Mouse (Mus musculus): Measurements from ENCODE around the gene Axin2. TPM values are rescaled to one million over a fixed set of nuclear protein-coding genes. Genes with fewer than 3 reads are reported as not detected.

The Axin2 gene
- polyA plus RNA-seq, 1 experiment, result 4.9 TPM

DNA sequence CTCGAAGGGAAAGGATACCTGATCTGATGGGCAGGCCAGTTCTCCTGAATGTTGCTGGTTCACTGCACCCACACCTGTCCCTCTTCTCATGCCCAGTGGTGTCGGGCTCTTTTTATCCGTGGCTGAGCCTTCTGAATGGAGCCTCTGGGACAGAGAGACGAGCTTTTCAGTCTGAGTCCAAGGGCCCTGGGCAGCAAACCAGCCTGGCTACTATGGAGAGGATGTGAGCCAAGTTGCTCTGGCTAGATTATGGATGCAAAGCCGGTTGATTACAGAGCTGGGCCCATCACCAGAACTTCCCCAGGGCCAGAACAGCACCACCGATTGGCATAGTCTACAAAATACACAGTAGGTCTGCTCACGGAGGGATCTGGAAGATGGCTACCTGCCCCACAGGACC lies 18.5 kb upstream of the Axin2 start:
- Histone ChIP-seq H3K36me3 (ENCODE audit: control insufficient read depth, insufficient read depth, low read length) (no peaks in the 10 kb centered on the region), H3K27me3 (ENCODE audit: control insufficient read depth, insufficient read depth, low read length) (no peaks in the 10 kb centered on the region), H3K27ac (ENCODE audit: insufficient read depth, low read length) (no peak overlapping the region), H3K4me3 (ENCODE audit: extremely low read depth, insufficient read depth, insufficient read length) (no peak overlapping the region), H3K4me1 (ENCODE audit: control insufficient read depth, insufficient read depth, insufficient read length) (no peaks in the 10 kb centered on the region)
- 77% methylated on average over 7 of the region's 7 CpGs for whole genome bisulfite sequencing
- no peak for DNase-seq (ENCODE audit: low read depth in 1 of 2, low spot score in 2 of 2)
- TF ChIP-seq CTCF (IDR thresholded peaks at IDR 0.05; ENCODE audit: extremely low read depth, insufficient read depth, insufficient read length, insufficient replicate concordance), result no peak
- no peak for TF ChIP-seq POLR2A (IDR thresholded peaks at IDR 0.05; ENCODE audit: low read depth, low read length)

DNA sequence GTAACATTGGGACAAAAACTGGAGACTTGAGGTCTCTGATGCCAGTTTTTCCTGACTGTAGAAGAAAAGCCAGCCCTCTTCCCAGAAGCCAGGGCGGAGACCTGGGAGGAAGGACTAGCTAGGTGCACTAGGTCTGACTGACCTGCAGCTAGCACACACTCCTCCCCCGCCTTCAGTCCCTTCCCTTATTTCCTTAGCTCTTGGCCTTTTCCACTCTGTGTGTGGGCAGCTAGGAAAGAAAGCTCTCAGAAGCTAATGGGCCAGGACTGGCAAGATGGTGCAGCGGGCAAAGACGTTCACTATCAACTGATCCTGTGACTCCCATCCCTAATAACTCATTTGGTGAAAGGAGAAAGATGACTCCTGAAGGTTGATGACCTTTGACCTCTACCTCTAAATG lies 17.8 kb upstream of the Axin2 start:
- Histone ChIP-seq H3K4me3 (ENCODE audit: extremely low read depth, insufficient read depth, insufficient read length) (no peak overlapping the region), H3K4me1 (ENCODE audit: control insufficient read depth, insufficient read depth, insufficient read length) (no peaks in the 10 kb centered on the region), H3K36me3 (ENCODE audit: control insufficient read depth, insufficient read depth, low read length) (no peaks in the 10 kb centered on the region), H3K27ac (ENCODE audit: insufficient read depth, low read length) (no peak overlapping the region), H3K27me3 (ENCODE audit: control insufficient read depth, insufficient read depth, low read length) (no peaks in the 10 kb centered on the region)
- TF ChIP-seq POLR2A (IDR thresholded peaks at IDR 0.05; ENCODE audit: low read depth, low read length), result no peak
- WGBS, result 91% methylated on average over 4 of the region's 4 CpGs
- no peak for DNase-seq (ENCODE audit: low read depth in 1 of 2, low spot score in 2 of 2)

- WGBS, result 67% methylated on average over 7 of the region's 7 CpGs
- Histone ChIP-seq H3K27me3 (ENCODE audit: control insufficient read depth, insufficient read depth, low read length) (no peaks in the 10 kb centered on the region), H3K36me3 (ENCODE audit: control insufficient read depth, insufficient read depth, low read length) (no peaks in the 10 kb centered on the region), H3K4me1 (ENCODE audit: control insufficient read depth, insufficient read depth, insufficient read length) (peaks cover 4% of the 10 kb centered on the region; the same call in 1 of the 2 replicates), H3K4me3 (ENCODE audit: extremely low read depth, insufficient read depth, insufficient read length) (no peak overlapping the region), H3K27ac (ENCODE audit: insufficient read depth, low read length) (no peak overlapping the region)
- TF ChIP-seq POLR2A (IDR thresholded peaks at IDR 0.05; ENCODE audit: low read depth, low read length), result no peak
- no peak for DNase-seq (ENCODE audit: low read depth in 1 of 2, low spot score in 2 of 2)
These were observed 13.4 kb upstream of the Axin2 start for GRCm38 (mm10) chr11:108906590-108907254.

DNA sequence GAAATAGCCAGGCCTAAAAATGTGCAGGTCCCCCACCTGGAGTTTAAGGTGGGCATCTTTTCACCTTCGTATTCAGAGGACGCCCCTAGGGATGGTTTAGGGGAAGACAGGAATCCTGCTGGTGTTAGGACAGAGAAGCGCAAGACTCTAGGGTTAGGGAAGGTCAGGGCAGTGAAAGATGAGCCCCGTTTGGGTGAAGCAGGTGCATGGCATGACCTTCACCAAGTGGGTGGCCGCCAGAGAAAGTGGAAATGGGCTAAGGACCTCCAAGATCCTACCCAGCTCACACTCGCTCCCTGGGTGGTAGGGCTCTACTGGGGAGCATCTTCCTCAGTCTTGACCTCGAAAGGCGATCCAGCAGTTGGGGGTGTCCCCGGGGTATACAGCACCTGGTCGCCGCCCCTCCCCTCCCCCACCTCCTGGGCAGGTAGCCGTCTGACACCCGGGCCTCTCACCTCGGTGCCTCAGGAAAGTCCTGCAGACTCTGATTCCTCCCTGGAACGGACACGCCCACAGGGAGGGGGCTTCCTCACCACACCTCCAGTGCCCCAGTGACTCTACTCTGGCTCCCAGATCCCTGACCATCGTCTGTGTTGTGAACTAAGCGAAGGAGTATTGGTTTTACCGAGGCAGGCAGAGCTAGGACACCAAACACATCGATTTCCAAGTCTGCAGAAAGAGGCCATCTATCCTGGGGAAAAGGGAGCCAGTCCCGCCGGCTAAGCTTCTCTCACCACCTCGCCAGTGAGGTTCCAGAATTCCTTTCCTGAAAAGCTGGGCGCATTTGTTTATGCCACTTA lies 10.6 kb upstream of the Axin2 start:
- Histone ChIP-seq H3K27ac (ENCODE audit: insufficient read depth, low read length) (peak overlapping the region; percentile 18; the same call in 1 of the 2 replicates), H3K27me3 (ENCODE audit: control insufficient read depth, insufficient read depth, low read length) (no peaks in the 10 kb centered on the region), H3K4me1 (ENCODE audit: control insufficient read depth, insufficient read depth, insufficient read length) (peaks cover 4% of the 10 kb centered on the region; the same call in 1 of the 2 replicates), H3K36me3 (ENCODE audit: control insufficient read depth, insufficient read depth, low read length) (no peaks in the 10 kb centered on the region), H3K4me3 (ENCODE audit: extremely low read depth, insufficient read depth, insufficient read length) (no peak overlapping the region)
- 14% methylated on average over 24 of the region's 24 CpGs for WGBS
- DNase-seq (ENCODE audit: low read depth in 1 of 2, low spot score in 2 of 2), result no peak
- TF ChIP-seq POLR2A (IDR thresholded peaks at IDR 0.05; ENCODE audit: low read depth, low read length) (no peak), CTCF (IDR thresholded peaks at IDR 0.05; ENCODE audit: extremely low read depth, insufficient read depth, insufficient read length, insufficient replicate concordance) (no peak)

GRCm38 (mm10) chr11:108910328-108910886 lies 9.7 kb upstream of the Axin2 start:
- no peak overlapping the region for H3K4me3 ChIP-seq (ENCODE audit: extremely low read depth, insufficient read depth, insufficient read length)
- no peaks in the 10 kb centered on the region; the same call in 1 of the 2 replicates for H3K27me3 ChIP-seq (ENCODE audit: control insufficient read depth, insufficient read depth, low read length)
- no peak for TF ChIP-seq POLR2A (IDR thresholded peaks at IDR 0.05; ENCODE audit: low read depth, low read length)
- no peak for TF ChIP-seq CTCF (IDR thresholded peaks at IDR 0.05; ENCODE audit: extremely low read depth, insufficient read depth, insufficient read length, insufficient replicate concordance)
- peaks cover 4% of the 10 kb centered on the region; the same call in 1 of the 2 replicates for H3K4me1 ChIP-seq (ENCODE audit: control insufficient read depth, insufficient read depth, insufficient read length)
- WGBS, result 4% methylated on average over 14 of the region's 14 CpGs
- DNase-seq (ENCODE audit: low read depth in 1 of 2, low spot score in 2 of 2), result no peak
- peak overlapping the region; percentile 33; the same call in 1 of the 2 replicates for H3K27ac ChIP-seq (ENCODE audit: insufficient read depth, low read length)
- H3K36me3 ChIP-seq (ENCODE audit: control insufficient read depth, insufficient read depth, low read length), result no peaks in the 10 kb centered on the region

DNA sequence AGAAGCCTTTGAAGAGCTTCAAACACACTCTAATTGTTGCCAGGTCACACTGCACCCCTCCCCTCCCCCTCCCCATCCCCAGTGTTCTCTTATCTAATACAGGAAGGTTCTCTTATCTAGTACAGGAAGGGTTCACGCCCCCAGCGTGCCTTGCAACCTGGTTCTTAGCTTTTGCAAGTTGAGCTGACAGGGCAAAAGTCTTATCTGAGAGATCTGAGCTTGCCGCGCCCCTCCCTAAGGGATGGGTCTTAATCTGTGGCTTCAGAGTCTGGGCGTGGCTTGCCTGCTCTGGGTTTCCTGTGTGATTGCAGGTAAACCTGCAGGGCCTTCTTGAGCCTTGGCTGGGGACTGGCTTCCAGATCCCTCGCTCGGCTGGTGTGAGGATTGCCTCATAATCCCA lies 9.2 kb upstream of the Axin2 start:
- TF ChIP-seq CTCF (IDR thresholded peaks at IDR 0.05; ENCODE audit: extremely low read depth, insufficient read depth, insufficient read length, insufficient replicate concordance), result no peak
- 20% methylated on average over 7 of the region's 7 CpGs for WGBS
- 0 out of 2 replicates have a peak overlapping the region, but pooled peaks have one; percentile 33 for H3K27ac ChIP-seq (ENCODE audit: insufficient read depth, low read length)
- DNase-seq (ENCODE audit: low read depth in 1 of 2, low spot score in 2 of 2), result peak; percentile 54 to 56
- no peaks in the 10 kb centered on the region; the same call in 1 of the 2 replicates for H3K27me3 ChIP-seq (ENCODE audit: control insufficient read depth, insufficient read depth, low read length)
- peaks cover 4% of the 10 kb centered on the region; the same call in 1 of the 2 replicates for H3K4me1 ChIP-seq (ENCODE audit: control insufficient read depth, insufficient read depth, insufficient read length)
- H3K4me3 ChIP-seq (ENCODE audit: extremely low read depth, insufficient read depth, insufficient read length), result no peak overlapping the region
- H3K36me3 ChIP-seq (ENCODE audit: control insufficient read depth, insufficient read depth, low read length), result no peaks in the 10 kb centered on the region

Measured in spleen, adult 2 months (tissue).